Mouse (Mus musculus) stomach, embryonic 15.5 days (tissue): ENCODE measurements around the gene Sh3d21. TPM values are rescaled to one million over a fixed set of nuclear protein-coding genes. Genes with fewer than 3 reads are reported as not detected.

Experiments
- ATAC-seq: fragments of 200-750 bp; cut with Nextera tagmentation; 2 replicates; pipeline ENCODE4 v1.8.0; 2017; ENCODE audit warnings: low read depth, moderate number of reproducible peaks, moderate TSS enrichment; ENCODE audit not compliant: insufficient read depth, low FRiP score
- H3K27ac ChIP-seq: fragments of 300-500 bp; sonication (generic); 2 replicates; pipeline ENCODE4 v1.5.1; 2015; ENCODE audit warnings: mild to moderate bottlenecking, inconsistent platforms
- H3K27me3 ChIP-seq: fragments of 300-500 bp; sonication (generic); replicated peaks from 2 replicates; pipeline ENCODE4 v1.6.1; 2015; ENCODE audit warnings: inconsistent platforms
- H3K36me3 ChIP-seq: fragments of 300-500 bp; sonication (generic); 2 replicates; pipeline ENCODE4 v1.6.1; 2015; ENCODE audit warnings: inconsistent platforms
- H3K4me1 ChIP-seq: fragments of 300-500 bp; sonication (generic); 2 replicates; pipeline ENCODE4 v1.6.1; 2015; ENCODE audit warnings: inconsistent platforms
- H3K4me2 ChIP-seq: fragments of 300-500 bp; sonication (generic); 2 replicates; pipeline ENCODE4 v1.6.1; 2015; ENCODE audit warnings: mild to moderate bottlenecking, inconsistent platforms
- H3K4me3 ChIP-seq: fragments of 300-500 bp; sonication (generic); replicated peaks from 2 replicates; pipeline ENCODE4 v1.5.1; 2015; ENCODE audit warnings: inconsistent platforms
- H3K9ac ChIP-seq: fragments of 300-500 bp; sonication (generic); 2 replicates; pipeline ENCODE4 v1.6.1; 2015; ENCODE audit warnings: inconsistent platforms
- H3K9me3 ChIP-seq: fragments of 300-500 bp; sonication (generic); 2 replicates; pipeline ENCODE4 v1.6.1; 2016; ENCODE audit warnings: inconsistent platforms
- WGBS: fragments of 180-500 bp; shearing (Covaris S2); methylation state at CpG from one replicate; pipeline ENCODE4 v1.1.7; 2015; 5-methylcytosine and 5-hydroxymethylcytosine counted together
- polyA plus RNA-seq: library from polyadenylated mRNA; unstranded; fragments of >200 nt; fragmentation: Nextera tagmentation; extraction: Ambion mirVana; gene quantifications from 2 replicates; pipeline ENCODE4 v1.2.1, GENCODE M21; 2015

The Sh3d21 gene
- polyA plus RNA-seq, 1 experiment from 2014 or later = 7.4 TPM

DNA sequence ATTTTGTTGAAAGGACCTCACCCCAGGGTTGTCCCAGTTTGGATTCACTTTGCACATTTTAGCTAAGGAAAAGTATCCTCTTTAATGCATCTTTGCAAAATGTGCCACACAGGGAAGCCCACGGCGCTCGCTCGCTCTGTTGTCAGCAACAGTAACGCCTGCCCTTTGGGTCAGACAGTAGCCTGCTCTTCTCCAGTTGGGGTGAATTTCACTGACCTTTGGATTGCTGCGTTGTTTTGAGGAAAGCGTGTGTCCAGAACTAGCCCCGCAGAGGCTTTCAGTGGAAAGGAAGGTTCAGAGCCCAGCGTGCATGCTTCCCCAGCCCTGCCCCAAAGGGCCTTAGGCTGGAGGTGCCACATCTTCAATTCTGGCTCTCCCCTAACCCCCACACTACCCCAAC is 47.9 kb downstream of the Sh3d21 start:
- 87% methylated on average over 9 of the region's 9 CpGs for WGBS
- peaks cover 3% of the 10 kb centered on the region; the same call in 1 of the 2 replicates for H3K36me3 ChIP-seq

DNA sequence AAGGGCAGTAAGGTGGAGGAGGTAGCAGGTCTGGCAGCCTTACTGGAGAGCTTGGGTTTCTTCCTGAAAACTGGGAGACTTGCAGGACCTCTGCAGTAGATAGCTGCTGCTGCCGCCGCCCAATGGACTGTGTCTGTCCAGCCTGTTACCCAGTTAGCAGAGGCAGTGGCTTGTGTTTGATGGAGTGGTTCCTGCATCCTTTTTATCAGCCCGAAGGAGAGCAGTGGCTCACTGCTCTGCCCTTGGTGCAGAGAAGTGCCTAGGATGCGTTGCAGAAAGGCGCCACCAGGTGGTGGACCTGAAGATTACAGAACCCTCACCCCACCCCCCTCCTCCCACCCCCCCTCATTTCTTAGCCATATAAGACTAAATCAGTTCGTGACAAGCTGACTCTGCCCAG is 49.3 kb downstream of the Sh3d21 start:
- no peak overlapping the region for H3K9ac ChIP-seq
- H3K4me3 ChIP-seq = no peak overlapping the region
- no peaks in the 10 kb centered on the region for H3K9me3 ChIP-seq
- H3K4me1 ChIP-seq = peaks cover 39% of the 10 kb centered on the region
- no peaks in the 10 kb centered on the region for H3K27me3 ChIP-seq
- no peak overlapping the region for H3K27ac ChIP-seq
- no peak for ATAC-seq
- WGBS = 13% methylated on average over 6 of the region's 6 CpGs
- H3K36me3 ChIP-seq = peaks cover 3% of the 10 kb centered on the region; the same call in 1 of the 2 replicates
- H3K4me2 ChIP-seq = no peak overlapping the region

More for the DNA sequence above, 47.9 kb downstream of the Sh3d21 start:
- Histone ChIP-seq H3K9me3 (no peaks in the 10 kb centered on the region), H3K27me3 (no peaks in the 10 kb centered on the region), H3K4me2 (no peak overlapping the region), H3K4me1 (peaks cover 26% of the 10 kb centered on the region), H3K27ac (peak overlapping the region; percentile 9; the same call in 1 of the 2 replicates), H3K9ac (no peak overlapping the region), H3K4me3 (no peak overlapping the region)
- ATAC-seq = no peak

DNA sequence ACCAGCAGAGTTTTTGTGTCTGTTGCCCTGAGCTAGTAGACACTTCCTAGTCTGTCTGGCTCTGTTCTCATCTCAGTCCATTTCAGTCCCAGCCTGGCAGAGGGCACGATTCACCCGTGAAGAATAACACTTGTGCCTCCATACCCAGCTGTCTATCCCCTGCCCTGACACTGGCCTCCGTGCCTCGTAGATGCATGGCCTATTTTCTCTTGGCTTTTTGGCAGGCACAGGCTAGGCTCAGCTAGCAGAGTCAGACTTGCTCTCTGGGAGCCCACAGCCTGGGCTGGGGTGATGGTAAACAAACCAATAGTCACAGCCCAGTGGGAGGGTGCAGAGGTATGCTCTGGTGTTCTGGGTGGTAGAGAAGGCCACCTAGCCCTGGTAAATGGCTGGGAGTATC is 50.0 kb downstream of the Sh3d21 start:
- Histone ChIP-seq H3K9ac (no peak overlapping the region), H3K4me1 (peaks cover 41% of the 10 kb centered on the region), H3K27ac (no peak overlapping the region), H3K4me3 (no peak overlapping the region), H3K9me3 (no peaks in the 10 kb centered on the region), H3K27me3 (no peaks in the 10 kb centered on the region), H3K36me3 (no peaks in the 10 kb centered on the region; the same call in 1 of the 2 replicates), H3K4me2 (no peak overlapping the region)
- no peak for ATAC-seq
- 70% methylated on average over 4 of the region's 4 CpGs for WGBS

DNA sequence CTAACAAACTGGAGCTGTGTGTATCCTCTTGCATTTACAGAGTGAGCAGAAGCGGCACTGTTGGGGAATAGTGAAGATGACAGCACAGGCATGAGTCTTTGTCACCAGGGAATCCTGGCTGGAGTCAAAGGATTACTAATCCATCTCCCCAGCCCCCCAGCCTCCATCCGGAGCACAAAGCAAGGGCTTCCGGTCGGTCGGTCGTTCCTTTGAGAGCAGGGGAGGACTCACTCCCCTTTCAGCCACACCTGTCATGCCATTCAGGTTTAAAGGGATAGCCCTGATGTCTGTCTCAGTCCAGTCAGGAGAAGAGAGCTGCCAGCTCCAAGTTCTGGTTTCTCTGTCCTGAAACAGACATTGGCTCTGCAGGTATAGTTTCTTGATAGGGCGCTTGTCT is 52.1 kb downstream of the Sh3d21 start:
- H3K4me1 ChIP-seq = peaks cover 45% of the 10 kb centered on the region
- H3K27ac ChIP-seq = peak overlapping the region; percentile 85
- H3K9ac ChIP-seq = no peak overlapping the region
- 23% methylated on average over 7 of the region's 7 CpGs for WGBS
- 0 out of 2 replicates have a peak, but pooled peaks have one; percentile 4 for ATAC-seq
- H3K36me3 ChIP-seq = no peaks in the 10 kb centered on the region; the same call in 1 of the 2 replicates
- no peaks in the 10 kb centered on the region for H3K27me3 ChIP-seq
- H3K4me2 ChIP-seq = peak overlapping the region; percentile 28
- no peaks in the 10 kb centered on the region for H3K9me3 ChIP-seq
- no peak overlapping the region for H3K4me3 ChIP-seq

DNA sequence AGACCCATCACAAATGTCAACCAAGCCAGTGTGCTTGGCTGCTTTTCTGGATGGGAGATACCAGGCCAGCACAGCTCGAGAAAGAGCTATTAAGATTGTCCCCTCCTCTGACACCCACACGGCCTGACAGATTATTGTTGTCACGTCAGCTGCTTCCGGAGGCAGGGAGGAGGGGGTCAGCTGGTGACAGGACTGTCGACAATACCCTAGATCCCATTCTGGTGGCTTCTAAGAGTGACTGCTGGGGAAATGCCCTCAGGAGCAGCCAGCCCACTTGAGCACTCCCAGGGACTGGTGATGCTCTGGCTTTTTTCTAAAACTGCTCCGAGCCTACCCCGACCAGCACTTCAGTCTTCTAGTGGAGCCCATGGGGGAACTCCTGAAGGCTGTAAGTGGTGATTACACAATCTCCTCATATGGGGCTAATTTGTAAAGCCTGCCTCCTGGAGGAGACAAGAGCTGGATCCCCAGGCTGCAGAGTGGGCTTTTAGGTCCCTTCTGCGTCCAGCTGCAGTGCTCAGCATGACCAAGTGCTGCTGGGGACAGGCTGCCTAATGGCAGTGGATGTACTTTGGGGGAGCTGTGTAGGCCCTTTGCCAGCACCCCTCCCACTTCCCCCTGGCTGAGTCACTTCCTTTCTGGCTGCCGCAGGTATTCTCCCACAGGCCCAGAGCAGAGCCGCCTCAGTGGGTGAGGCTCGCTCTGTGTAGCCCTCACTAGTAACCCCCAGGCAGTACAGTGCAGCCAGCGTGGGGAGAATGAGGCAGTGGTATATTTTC is 52.7 kb downstream of the Sh3d21 start:
- peaks cover 39% of the 10 kb centered on the region for H3K4me1 ChIP-seq
- 13% methylated on average over 12 of the region's 12 CpGs for WGBS
- H3K9me3 ChIP-seq = no peaks in the 10 kb centered on the region

DNA sequence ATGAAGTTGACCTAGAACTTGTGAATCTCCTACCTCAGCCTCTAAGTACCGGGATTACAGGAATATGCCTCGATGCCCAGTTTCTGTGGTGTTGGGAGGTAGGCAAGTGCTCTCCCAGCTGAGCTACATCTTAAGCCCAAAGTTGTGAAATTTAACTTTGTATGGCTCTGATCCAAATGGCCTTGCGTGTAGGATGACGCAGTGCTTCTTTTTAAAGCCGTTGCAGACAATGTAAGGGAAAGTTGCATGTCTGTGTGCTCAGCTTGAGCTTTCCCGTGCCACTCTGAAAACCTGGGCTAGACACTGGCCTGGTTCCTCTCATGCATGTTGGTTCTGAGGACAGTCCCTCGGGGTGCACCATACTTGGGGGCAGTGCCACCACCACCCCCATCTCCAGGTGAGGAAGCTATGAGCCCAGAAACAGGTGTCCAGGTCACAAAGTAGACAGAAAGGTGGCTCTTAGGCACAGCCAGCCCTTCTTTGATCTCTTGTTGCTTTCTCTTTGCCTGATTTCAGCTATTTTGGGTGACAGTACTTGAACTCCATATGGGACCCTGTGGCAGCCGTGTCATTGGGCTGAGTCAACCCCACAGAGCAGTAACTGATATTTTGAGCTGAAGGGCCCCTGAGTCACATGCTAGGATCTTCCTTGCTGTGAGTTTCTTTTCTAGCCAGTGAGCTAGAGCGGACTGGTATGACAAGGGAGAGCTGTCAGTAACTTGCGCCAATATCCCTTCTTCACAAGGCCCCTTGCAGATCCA is 53.5 kb downstream of the Sh3d21 start:
- H3K27me3 ChIP-seq = no peaks in the 10 kb centered on the region
- H3K9me3 ChIP-seq = no peaks in the 10 kb centered on the region
- peak overlapping the region; percentile 28; the same call in 1 of the 2 replicates for H3K4me2 ChIP-seq
- H3K9ac ChIP-seq = no peak overlapping the region
- peaks cover 44% of the 10 kb centered on the region for H3K4me1 ChIP-seq
- ATAC-seq = no peak
- peak overlapping the region; percentile 85 for H3K27ac ChIP-seq
- 63% methylated on average over 10 of the region's 10 CpGs for WGBS
- H3K4me3 ChIP-seq = no peak overlapping the region
- H3K36me3 ChIP-seq = no peaks in the 10 kb centered on the region; the same call in 1 of the 2 replicates

More for the DNA sequence above, 52.7 kb downstream of the Sh3d21 start:
- Histone ChIP-seq H3K4me3 (no peak overlapping the region), H3K4me2 (peak overlapping the region; percentile 28), H3K27me3 (no peaks in the 10 kb centered on the region), H3K9ac (no peak overlapping the region), H3K27ac (peak overlapping the region; percentile 85), H3K36me3 (no peaks in the 10 kb centered on the region; the same call in 1 of the 2 replicates)
- ATAC-seq = peak; percentile 79

DNA sequence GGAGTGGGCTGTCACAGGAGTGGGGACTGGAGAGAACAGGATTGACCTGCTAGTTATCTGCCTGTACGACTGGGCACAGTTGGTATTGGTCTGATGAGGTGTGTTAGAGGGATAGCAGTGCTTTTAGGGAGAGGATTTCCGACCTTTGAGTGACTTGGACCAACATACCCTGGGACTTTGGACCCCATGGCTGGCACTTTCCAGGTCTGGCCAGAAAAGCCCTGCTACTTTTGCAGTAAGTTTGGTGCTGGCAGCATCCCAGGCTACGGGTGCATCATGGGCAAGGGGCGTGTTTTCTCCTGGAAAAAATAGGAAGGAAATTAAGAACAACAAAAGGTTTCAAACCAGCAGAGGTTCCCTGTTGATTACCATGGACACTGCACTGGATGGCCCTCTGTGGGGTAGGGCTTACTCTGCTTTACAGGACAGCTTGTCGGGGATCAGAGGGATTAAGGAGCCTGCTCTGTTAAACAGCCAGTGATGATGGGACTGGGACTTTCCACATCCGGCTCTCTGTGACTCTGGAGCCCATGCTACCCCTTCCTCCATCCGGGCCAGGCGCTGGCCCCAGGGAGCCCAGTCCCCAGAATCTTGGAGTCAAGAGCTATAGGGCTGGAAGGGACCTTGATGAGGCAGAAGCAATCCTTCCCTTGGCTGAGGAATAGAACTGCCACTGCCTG is 55.1 kb downstream of the Sh3d21 start:
- WGBS = 66% methylated on average over 8 of the region's 8 CpGs

DNA sequence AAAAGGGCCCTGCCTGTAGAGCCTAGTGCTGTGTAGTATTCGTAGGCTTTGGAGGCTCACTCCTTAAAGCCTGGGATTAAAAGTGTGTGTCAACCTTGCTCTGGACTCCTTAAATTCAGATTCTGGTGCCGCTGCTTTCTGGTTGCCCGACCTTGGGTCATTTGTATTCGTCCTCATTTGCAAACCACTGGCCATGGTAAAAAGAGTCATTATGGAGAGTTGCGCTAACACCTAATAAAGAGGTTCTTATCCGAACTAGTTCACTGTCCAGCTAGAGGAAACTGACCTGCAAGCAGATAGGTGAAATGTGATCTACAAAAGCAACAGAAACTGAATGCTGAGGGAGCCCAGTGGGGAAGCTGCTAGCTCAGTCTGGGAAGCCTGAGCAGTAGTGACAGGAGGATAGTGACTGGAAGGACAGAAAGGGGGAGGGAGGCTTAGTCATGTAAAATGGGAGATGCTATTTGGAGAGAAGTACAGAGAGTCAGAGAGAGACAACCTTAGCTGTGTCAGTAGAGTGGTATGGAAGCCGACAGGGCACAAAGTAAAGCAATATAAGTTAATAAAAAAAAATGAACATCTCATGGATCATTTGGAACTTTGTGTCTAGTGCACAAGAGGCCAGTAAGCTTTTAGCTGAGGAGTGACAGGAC is 58.0 kb downstream of the Sh3d21 start:
- H3K4me3 ChIP-seq = peak overlapping the region; percentile 97
- peaks cover 41% of the 10 kb centered on the region for H3K4me1 ChIP-seq
- H3K4me2 ChIP-seq = peak overlapping the region; percentile 83
- WGBS = 63% methylated on average over 7 of the region's 7 CpGs
- H3K9me3 ChIP-seq = no peaks in the 10 kb centered on the region
- H3K27me3 ChIP-seq = no peaks in the 10 kb centered on the region
- 0 out of 2 replicates have a peak overlapping the region, but pooled peaks have one; percentile 74 for H3K27ac ChIP-seq
- no peaks in the 10 kb centered on the region for H3K36me3 ChIP-seq
- no peak for ATAC-seq
- H3K9ac ChIP-seq = no peak overlapping the region

More for the DNA sequence above, 55.1 kb downstream of the Sh3d21 start:
- no peak overlapping the region for H3K4me3 ChIP-seq
- no peak overlapping the region for H3K9ac ChIP-seq
- no peaks in the 10 kb centered on the region for H3K36me3 ChIP-seq
- no peak for ATAC-seq
- H3K9me3 ChIP-seq = no peaks in the 10 kb centered on the region
- H3K27me3 ChIP-seq = no peaks in the 10 kb centered on the region
- H3K4me1 ChIP-seq = peaks cover 45% of the 10 kb centered on the region
- H3K27ac ChIP-seq = 0 out of 2 replicates have a peak overlapping the region, but pooled peaks have one; percentile 1
- H3K4me2 ChIP-seq = no peak overlapping the region

DNA sequence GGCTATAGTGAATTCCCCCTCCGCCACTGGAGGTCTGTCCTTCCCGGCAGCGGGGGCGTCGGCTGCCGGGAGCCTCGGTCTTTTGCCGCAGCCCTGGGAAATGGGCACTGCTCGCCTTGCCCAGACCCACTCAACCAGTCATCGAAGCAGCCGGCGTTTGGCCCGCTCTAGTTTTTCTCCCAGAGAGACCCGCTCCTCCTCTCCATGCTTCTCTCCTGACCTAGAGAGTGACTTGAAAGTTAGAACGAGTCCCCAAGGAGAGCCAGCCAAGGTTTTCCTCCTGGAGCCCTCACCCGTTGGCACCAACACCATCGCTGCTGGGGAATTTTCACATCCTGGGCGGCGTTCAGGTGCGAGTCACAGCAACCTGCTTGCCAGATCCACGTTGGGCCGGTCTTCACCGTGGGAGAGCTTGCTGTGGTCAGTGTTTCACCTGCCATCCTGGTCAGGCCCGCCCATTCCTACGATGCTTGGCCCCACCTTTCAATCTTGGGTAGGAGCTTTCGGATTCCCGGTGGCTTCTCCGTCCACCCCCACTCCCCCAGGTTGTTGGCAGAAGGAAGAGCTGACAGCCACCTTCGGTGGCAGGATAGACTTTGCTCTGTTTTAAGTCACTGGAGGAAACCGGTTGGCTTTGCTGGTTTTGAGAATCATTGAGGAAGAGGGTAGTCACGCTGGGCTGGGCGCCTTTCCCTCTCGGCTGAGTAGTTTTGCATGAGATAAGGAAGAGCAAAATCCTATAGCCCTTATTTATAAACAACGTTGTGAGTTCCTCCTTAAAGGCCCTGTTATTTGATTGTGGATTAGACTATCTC is 58.8 kb downstream of the Sh3d21 start:
- peaks cover 33% of the 10 kb centered on the region for H3K4me1 ChIP-seq
- no peaks in the 10 kb centered on the region for H3K27me3 ChIP-seq
- no peak for ATAC-seq
- peak overlapping the region; percentile 74 for H3K27ac ChIP-seq
- no peaks in the 10 kb centered on the region for H3K9me3 ChIP-seq
- H3K4me3 ChIP-seq = peak overlapping the region; percentile 97
- WGBS = 2% methylated on average over 33 of the region's 34 CpGs
- no peaks in the 10 kb centered on the region for H3K36me3 ChIP-seq
- H3K9ac ChIP-seq = peak overlapping the region; percentile 75
- H3K4me2 ChIP-seq = peak overlapping the region; percentile 83

DNA sequence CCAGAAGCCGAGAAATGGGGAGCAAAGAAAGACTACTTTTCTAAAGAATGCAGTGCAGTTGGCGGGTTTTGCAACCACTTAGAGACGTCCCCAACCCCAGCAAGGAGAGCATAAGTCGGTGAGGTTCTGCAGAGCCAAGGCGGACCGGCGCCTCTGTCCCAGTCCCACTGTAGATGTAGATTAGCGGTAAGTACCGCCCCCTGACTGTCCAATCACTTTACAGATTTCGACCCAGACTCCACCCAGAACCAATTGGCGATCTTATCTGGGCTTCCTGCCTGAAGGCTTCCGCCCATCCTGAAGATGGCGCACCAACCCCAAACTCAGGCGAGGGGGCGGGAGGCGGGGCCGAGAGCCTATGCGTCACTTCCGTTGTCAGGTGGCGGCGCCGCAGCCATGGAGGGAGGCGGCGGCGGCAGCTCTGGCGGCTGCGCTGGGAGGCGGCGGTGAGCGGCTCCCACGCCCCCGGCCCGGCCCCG is 59.7 kb downstream of the Sh3d21 start, which contains the start of gene Stk40:
Gene Stk40, plus strand, starts transcription at position 368 of the 479 bp plus-strand sequence.
- no peaks in the 10 kb centered on the region for H3K36me3 ChIP-seq
- no peaks in the 10 kb centered on the region for H3K9me3 ChIP-seq
- H3K4me1 ChIP-seq = peaks cover 33% of the 10 kb centered on the region
- peak within 1 kb of the TSS; percentile 75 for H3K9ac ChIP-seq
- H3K27me3 ChIP-seq = no peaks in the 10 kb centered on the region
- ATAC-seq = peak; percentile 95
- peak within 1 kb of the TSS; percentile 91 for H3K4me2 ChIP-seq
- peak within 1 kb of the TSS; percentile 92 for H3K27ac ChIP-seq
- under 1% methylated on average over 34 of the region's 34 CpGs for WGBS
- peak within 1 kb of the TSS; percentile 97 for H3K4me3 ChIP-seq
